Mouse (Mus musculus) T-helper 2 cell (primary cell): Measurements from ENCODE around the gene Zmynd10.

Experiments
- in situ Hi-C: fragments of 300-600 bp; cut with MboI, MseI; formaldehyde crosslinking; loops from one replicate; pipeline ENCODE4 v1.15.1; 2025; ENCODE audit warnings: high pct_unique_total_duplicates

Zmynd10 gene

DNA sequence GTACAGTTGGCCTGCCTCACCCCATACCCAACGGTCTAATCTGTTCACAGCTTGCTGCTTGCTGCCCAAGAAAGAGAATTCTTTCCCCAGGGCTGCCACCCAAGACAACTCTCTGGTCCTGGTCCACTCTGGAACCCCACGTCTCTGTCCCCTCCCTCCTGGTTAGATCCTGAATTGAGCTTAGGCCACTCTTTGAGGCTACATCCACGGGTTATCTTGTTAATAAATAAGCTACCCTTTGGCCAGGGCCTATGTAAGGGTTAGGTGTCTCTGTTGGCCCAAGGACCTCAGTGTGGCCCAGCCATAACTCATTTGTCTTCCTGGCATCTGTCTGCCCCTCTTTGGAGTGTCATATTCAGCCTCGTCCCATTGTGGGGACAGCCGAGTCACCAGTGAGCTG, 51.3 kb downstream of the Zmynd10 start:
- in situ Hi-C loops, result no loop called here

DNA sequence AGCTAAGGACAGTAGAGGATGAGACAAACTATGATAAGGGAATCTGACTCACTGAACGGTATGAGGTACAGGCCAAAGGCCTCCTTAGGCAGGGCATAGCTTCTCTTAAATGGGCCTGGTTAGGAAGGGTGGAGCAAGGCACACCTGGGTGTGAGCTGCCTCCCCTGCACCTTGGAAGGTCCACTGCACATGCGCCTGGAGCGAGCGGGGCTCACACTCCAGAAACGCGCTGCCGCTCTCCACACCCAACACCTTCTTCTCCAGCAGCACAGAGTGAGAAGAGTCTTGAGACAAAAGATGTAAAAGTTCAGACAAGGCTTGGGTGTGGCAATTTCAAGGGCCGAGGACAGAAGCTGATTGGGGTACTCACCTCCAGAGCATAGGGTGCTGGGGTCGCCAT, 52.3 kb downstream of the Zmynd10 start:
- in situ Hi-C loops, result no loop called here

- in situ Hi-C loops, result no loop called here
These were observed 52.7 kb downstream of the Zmynd10 start for GRCm38 (mm10) chr9:107599842-107600241.

GRCm38 (mm10) chr9:107600745-107601144, 53.6 kb downstream of the Zmynd10 start:
- in situ Hi-C loops, result no loop called here
